Mouse (Mus musculus) limb, embryonic 11.5 days (tissue): ENCODE data around the gene Mab21l3. TPM values are rescaled to one million over a fixed set of nuclear protein-coding genes. Genes with fewer than 3 reads are reported as not detected.

Experiments used
- ATAC-seq: fragments of 200-750 bp; cut with Nextera tagmentation; 2 replicates; pipeline ENCODE4 v1.8.0; 2017; ENCODE audit warnings: low read depth; ENCODE audit not compliant: insufficient number of reproducible peaks, low FRiP score, low TSS enrichment
- DNase-seq: peaks from one replicate; pipeline ENCODE4 v3.0.0-alpha.2; 2015; ENCODE audit warnings: low spot score
- H3K27ac ChIP-seq: fragments of 300-500 bp; sonication (generic); replicated peaks from 2 replicates; pipeline ENCODE4 v1.5.1; 2014; ENCODE audit warnings: low read depth, mild to moderate bottlenecking, low read length
- H3K27me3 ChIP-seq: fragments of 300-500 bp; sonication (generic); 2 replicates; pipeline ENCODE4 v1.6.1; 2014; ENCODE audit warnings: mild to moderate bottlenecking, low read length, mixed read lengths; ENCODE audit not compliant: control insufficient read depth, insufficient read depth
- H3K36me3 ChIP-seq: fragments of 300-500 bp; sonication (generic); 2 replicates; pipeline ENCODE4 v1.6.1; 2014; ENCODE audit warnings: mild to moderate bottlenecking, low read length, moderate library complexity, mixed read lengths; ENCODE audit not compliant: control insufficient read depth, insufficient read depth
- H3K4me1 ChIP-seq: fragments of 300-500 bp; sonication (generic); 2 replicates; pipeline ENCODE4 v1.6.1; 2014; ENCODE audit warnings: low read length, mixed read lengths; ENCODE audit not compliant: control insufficient read depth, insufficient read depth
- H3K4me2 ChIP-seq: fragments of 300-500 bp; sonication (generic); 2 replicates; pipeline ENCODE4 v1.6.1; 2014; ENCODE audit warnings: low read depth, mild to moderate bottlenecking, moderate library complexity; ENCODE audit not compliant: severe bottlenecking
- H3K4me3 ChIP-seq: fragments of 300-500 bp; sonication (generic); 2 replicates; pipeline ENCODE4 v1.5.1; 2014; ENCODE audit warnings: low read depth, low read length
- H3K9ac ChIP-seq: fragments of 300-500 bp; sonication (generic); 2 replicates; pipeline ENCODE4 v1.6.1; 2014; ENCODE audit warnings: mild to moderate bottlenecking, low read length
- H3K9me3 ChIP-seq: fragments of 300-500 bp; sonication (generic); 2 replicates; pipeline ENCODE4 v1.6.1; 2016; ENCODE audit warnings: low read length; ENCODE audit not compliant: control insufficient read depth
- WGBS: fragments of 180-500 bp; shearing (Covaris S2); extraction: QIAGEN DNeasy Blood & Tissue Kit; methylation state at CpG from one replicate; pipeline ENCODE4 v1.1.7; 2014; 5-methylcytosine and 5-hydroxymethylcytosine counted together
- polyA plus RNA-seq: library from polyadenylated mRNA; unstranded; fragments of >200 nt; fragmentation: Nextera tagmentation; extraction: Ambion mirVana; gene quantifications from 2 replicates; pipeline ENCODE4 v1.2.1, GENCODE M21; 2014

Gene Mab21l3
- polyA plus RNA-seq, 1 experiment from 2014 or later = 1.1 TPM

GRCm38 (mm10) chr3:101775732-101776131 is 73.0 kb downstream of the Mab21l3 start:
- Histone ChIP-seq H3K27me3 (no peaks in the 10 kb centered on the region), H3K4me1 (no peaks in the 10 kb centered on the region), H3K4me3 (no peak overlapping the region), H3K9ac (no peak overlapping the region), H3K9me3 (no peaks in the 10 kb centered on the region), H3K27ac (no peak overlapping the region), H3K36me3 (no peaks in the 10 kb centered on the region), H3K4me2 (no peak overlapping the region)
- WGBS = 87% methylated on average over 8 of the region's 8 CpGs
- DNase-seq (no peak), ATAC-seq (no peak)

GRCm38 (mm10) chr3:101770540-101770939 is 78.2 kb downstream of the Mab21l3 start:
- Histone ChIP-seq H3K9me3 (0 out of 2 replicates have a peak, but pooled peaks cover 2% of the 10 kb centered on the region), H3K9ac (no peak overlapping the region), H3K4me1 (no peaks in the 10 kb centered on the region), H3K27me3 (no peaks in the 10 kb centered on the region), H3K27ac (no peak overlapping the region), H3K36me3 (no peaks in the 10 kb centered on the region), H3K4me2 (no peak overlapping the region), H3K4me3 (no peak overlapping the region)
- no peak for ATAC-seq
- DNase-seq = no peak
- 81% methylated on average over 3 of the region's 3 CpGs for WGBS

- no peaks in the 10 kb centered on the region for H3K9me3 ChIP-seq
Observed at GRCm38 (mm10) chr3:101763566-101763965, 85.2 kb downstream of the Mab21l3 start.

More at GRCm38 (mm10) chr3:101763566-101763965, 85.2 kb downstream of the Mab21l3 start:
- H3K36me3 ChIP-seq = no peaks in the 10 kb centered on the region
- DNase-seq (no peak), ATAC-seq (no peak)
- no peak overlapping the region for H3K4me2 ChIP-seq
- no peak overlapping the region for H3K4me3 ChIP-seq
- no peak overlapping the region for H3K9ac ChIP-seq
- H3K27ac ChIP-seq = no peak overlapping the region
- no peaks in the 10 kb centered on the region for H3K4me1 ChIP-seq
- H3K27me3 ChIP-seq = no peaks in the 10 kb centered on the region

Other genes starting within 250 kb of the Mab21l3 start
- 106 and 108 TPM in 2 replicates for gene Atp1a1, start 244.3 kb downstream of the Mab21l3 start, polyA plus RNA-seq
- 3.2 and 3.3 TPM in 2 replicates for gene Slc22a15, start 75.5 kb upstream of the Mab21l3 start, polyA plus RNA-seq
- 0.09 and 0.13 TPM in 2 replicates for gene Nhlh2, start 161.1 kb upstream of the Mab21l3 start, polyA plus RNA-seq
- gene Casq2, start 237.5 kb upstream of the Mab21l3 start, polyA plus RNA-seq = 1.1 and 2.4 TPM in 2 replicates